ENCODE assay signal across 23 mouse cellular contexts in genomic region chr5:107405361-107405760, GRCm38 (mm10). TPM values are rescaled to one million over a fixed set of nuclear protein-coding genes. Genes with fewer than 3 reads are reported as not detected.
A peak's percentile ranks its signal among the peaks of the same experiment; 100 is the strongest.
DNase-seq lines count a peak whose midpoint lies in the region; ATAC-seq and TF ChIP-seq lines count a peak whose summit lies in the region.
"Had no signal": no experiment of that assay in that cellular context is flagged by ENCODE, and none has a peak within 500 bp of the region (broad histone marks: within the 10 kb centered on the region; RNA-seq: fewer than 3 reads in every experiment).

No protein-coding gene starts in this region.

- TF ChIP-seq CTCF in cerebellum, adult 2 months (IDR thresholded peaks at IDR 0.05; ENCODE audit: borderline replicate concordance, insufficient read depth, low read depth, low read length), result no peak

- TF ChIP-seq POLR2A in cerebellum, adult 2 months (IDR thresholded peaks at IDR 0.05; ENCODE audit: borderline replicate concordance, insufficient read depth, low read length), result no peak

- WGBS in cerebellum, adult 2 months, result 77% methylated on average over 4 of the region's 4 CpGs
- WGBS in intestine, embryonic 15.5 days, result 86% methylated on average over 4 of the region's 4 CpGs

- no peaks in the 10 kb centered on the region for H3K9me3 ChIP-seq in intestine, embryonic 15.5 days
- H3K9me3 ChIP-seq: forebrain, embryonic 13.5 days; G1E; hindbrain, embryonic 13.5 days; midbrain, embryonic 10.5 days; neural tube, embryonic 13.5 days had no signal

- DNase-seq in cerebellum, adult 2 months, result no peak
- no peak for DNase-seq in cerebellum, adult 9-11 months
- DNase-seq in right cerebral cortex, adult 18-20 months, result peak; percentile 86
- DNase-seq in right cerebral cortex, postnatal 4 days, result no peak
- DNase-seq in left cerebral cortex, postnatal 14 days (ENCODE audit: low spot score in 2 of 2), result peak; percentile 72 to 87
- no peak for DNase-seq in ovary, postnatal 14 days (ENCODE audit: low spot score)
- DNase-seq in gastrocnemius, postnatal 10 days, result no peak
- DNase-seq: heart, postnatal 14 days; lung, adult 18-20 months; lung, postnatal 4 days; thymus, postnatal 36 days had no signal

- H3K4me2 ChIP-seq in intestine, embryonic 15.5 days (replicated peaks), result no peak overlapping the region
- H3K4me2 ChIP-seq: forebrain, embryonic 13.5 days; heart, embryonic 11.5 days; hindbrain, embryonic 13.5 days; neural tube, embryonic 13.5 days had no signal

- no peaks in the 10 kb centered on the region for H3K36me3 ChIP-seq in intestine, embryonic 15.5 days
- H3K36me3 ChIP-seq: G1E; hindbrain, embryonic 13.5 days; midbrain, embryonic 10.5 days; neural tube, embryonic 13.5 days had no signal

- H3K27ac ChIP-seq in cerebellum, adult 2 months (ENCODE audit: insufficient read depth, low read length), result peak overlapping the region; percentile 79; the same call in 1 of the 2 replicates
- no peak overlapping the region for H3K27ac ChIP-seq in intestine, embryonic 15.5 days
- H3K27ac ChIP-seq: forebrain, embryonic 13.5 days; hindbrain, embryonic 13.5 days; midbrain, embryonic 10.5 days; neural tube, embryonic 13.5 days; stomach, postnatal 0 days had no signal

- no peak overlapping the region for H3K4me3 ChIP-seq in cerebellum, adult 2 months (replicated peaks; ENCODE audit: insufficient read depth, low read depth, low read length)
- no peak overlapping the region for H3K4me3 ChIP-seq in intestine, embryonic 15.5 days (replicated peaks)
- H3K4me3 ChIP-seq: forebrain, embryonic 13.5 days; hindbrain, embryonic 13.5 days; midbrain, embryonic 10.5 days; neural tube, embryonic 13.5 days had no signal

- no peak overlapping the region for H3K9ac ChIP-seq in intestine, embryonic 15.5 days
- H3K9ac ChIP-seq: forebrain, embryonic 13.5 days; hindbrain, embryonic 13.5 days; neural tube, embryonic 13.5 days had no signal

- ATAC-seq in intestine, embryonic 15.5 days, result no peak
- ATAC-seq: CD4-positive, CD25-positive, alpha-beta regulatory T cell, adult 4 months; forebrain, embryonic 13.5 days; intestine, embryonic 16.5 days had no signal

- intact Hi-C loops in left cerebral cortex, postnatal 14 days (cut with DNase I), result no loop called here

- no peaks in the 10 kb centered on the region for H3K27me3 ChIP-seq in cerebellum, adult 2 months (ENCODE audit: control insufficient read depth, insufficient read depth, low read length)
- peaks cover 13% of the 10 kb centered on the region for H3K27me3 ChIP-seq in intestine, embryonic 15.5 days (replicated peaks)

- H3K4me1 ChIP-seq in cerebellum, adult 2 months (ENCODE audit: control insufficient read depth, insufficient read depth, low read length), result peaks cover 8% of the 10 kb centered on the region
- no peaks in the 10 kb centered on the region; the same call in 1 of the 2 replicates for H3K4me1 ChIP-seq in intestine, embryonic 15.5 days (replicated peaks)

RNA-seq across cellular contexts. Expression of gene Ephx4, which starts 2.8 kb away (rescaled TPM):
- 34.8 and 36.4 TPM in 2 replicates for polyA plus RNA-seq in cerebellum, adult 2 months (2012; rRNA removed)
- total RNA-seq in left cerebral cortex, postnatal 14 days (2021), result 10 to 100 TPM; 71.7 to 76.4 TPM
- polyA plus RNA-seq in intestine, embryonic 15.5 days (2015; fragmentation: Nextera tagmentation; extraction: Ambion mirVana), result 0.44 and 0.81 TPM in 2 replicates
- 1 to 10 TPM; 3.1 to 3.5 TPM for total RNA-seq in gastrocnemius, postnatal 10 days (2021)
- total RNA-seq: G1E had no signal
- polyA plus RNA-seq: G1E; liver, adult 2 months had no signal

RNA-seq across cellular contexts. Expression of gene Lpcat2b, which starts 26.0 kb away (rescaled TPM):
- 0.05 and 0.06 TPM in 2 replicates for polyA plus RNA-seq in cerebellum, adult 2 months (2012; rRNA removed)
- total RNA-seq in left cerebral cortex, postnatal 14 days (2021), result under 1 TPM; 0.13 to 0.42 TPM
- not detected in 2 replicates for polyA plus RNA-seq in intestine, embryonic 15.5 days (2015; fragmentation: Nextera tagmentation; extraction: Ambion mirVana)
- not detected for total RNA-seq in gastrocnemius, postnatal 10 days (2021)
- total RNA-seq: heart, postnatal 14 days; liver, adult 2 months had no signal
- polyA plus RNA-seq: CD4-positive, CD25-positive, alpha-beta regulatory T cell, adult 4 months; forebrain, embryonic 13.5 days; G1E; heart, embryonic 11.5 days; hindbrain, embryonic 13.5 days; intestine, embryonic 16.5 days; kidney, embryonic 16.5 days; liver, adult 2 months; midbrain, embryonic 10.5 days; neural tube, embryonic 13.5 days; stomach, postnatal 0 days had no signal

RNA-seq across cellular contexts. Expression of gene Btbd8, which starts 32.4 kb away (rescaled TPM):
- polyA plus RNA-seq in cerebellum, adult 2 months (2012; rRNA removed), result 32.9 and 33.6 TPM in 2 replicates
- total RNA-seq in left cerebral cortex, postnatal 14 days (2021), result 100 to 1,000 TPM; 142 to 145 TPM
- 4.0 and 4.1 TPM in 2 replicates for polyA plus RNA-seq in intestine, embryonic 15.5 days (2015; fragmentation: Nextera tagmentation; extraction: Ambion mirVana)
- total RNA-seq in gastrocnemius, postnatal 10 days (2021), result 10 to 100 TPM; 17.5 to 20.0 TPM

Comparison
In these comparisons a context has a peak if more than half of its experiments do, and no peak if none do; other contexts are left out.
1. DNase-seq: peak in right cerebral cortex, adult 18-20 months (single experiment) and left cerebral cortex, postnatal 14 days (2 of 2); none in cerebellum, adult 2 months (0 of 2), cerebellum, adult 9-11 months (single experiment), right cerebral cortex, postnatal 4 days (single experiment), ovary, postnatal 14 days (single experiment) and gastrocnemius, postnatal 10 days (single experiment).
2. RNA of gene Ephx4, which starts 2.8 kb away (total RNA-seq): 71.7 to 76.4 TPM in left cerebral cortex, postnatal 14 days; 3.1 to 3.5 TPM in gastrocnemius, postnatal 10 days; every median in the first group is over 10 times any median in the second.
3. RNA of gene Btbd8, which starts 32.4 kb away (total RNA-seq): 142 to 145 TPM in left cerebral cortex, postnatal 14 days; 17.5 to 20.0 TPM in gastrocnemius, postnatal 10 days; every median in the first group is over 4 times any median in the second.